Mouse (Mus musculus) bone marrow macrophage, adult 2 months (primary cell): ENCODE data around the gene Syn3. TPM values are rescaled to one million over a fixed set of nuclear protein-coding genes. Genes with fewer than 3 reads are reported as not detected.

ENCODE experiments used
- H3K27ac ChIP-seq: 2 replicates; pipeline ENCODE4 v1.5.1; 2012; ENCODE audit warnings: low read depth, low read length; ENCODE audit not compliant: insufficient read depth
- H3K4me1 ChIP-seq: 2 replicates; pipeline ENCODE4 v1.6.1; 2012; ENCODE audit warnings: low read length; ENCODE audit not compliant: control insufficient read depth, insufficient read depth
- H3K4me3 ChIP-seq: 2 replicates; pipeline ENCODE4 v1.5.1; 2012; ENCODE audit warnings: mild to moderate bottlenecking, low read length, moderate library complexity; ENCODE audit not compliant: insufficient read depth
- CTCF ChIP-seq: IDR thresholded peaks from 2 replicates; pipeline ENCODE4 v1.5.1; 2012; ENCODE audit warnings: low read depth, mild to moderate bottlenecking, low read length, moderate library complexity
- POLR2A ChIP-seq: IDR thresholded peaks from 2 replicates; pipeline ENCODE4 v1.6.1; 2012; ENCODE audit warnings: mild to moderate bottlenecking, low read depth, low read length, borderline replicate concordance
- polyA plus RNA-seq: library from polyadenylated mRNA; stranded (reverse); fragments of >200 nt; gene quantifications from 2 replicates; pipeline ENCODE4 v1.2.4, GENCODE M21; 2012; ENCODE audit not compliant: missing spikeins, insufficient read depth, insufficient read length

Gene Syn3
- polyA plus RNA-seq, 1 experiment = not detected

DNA sequence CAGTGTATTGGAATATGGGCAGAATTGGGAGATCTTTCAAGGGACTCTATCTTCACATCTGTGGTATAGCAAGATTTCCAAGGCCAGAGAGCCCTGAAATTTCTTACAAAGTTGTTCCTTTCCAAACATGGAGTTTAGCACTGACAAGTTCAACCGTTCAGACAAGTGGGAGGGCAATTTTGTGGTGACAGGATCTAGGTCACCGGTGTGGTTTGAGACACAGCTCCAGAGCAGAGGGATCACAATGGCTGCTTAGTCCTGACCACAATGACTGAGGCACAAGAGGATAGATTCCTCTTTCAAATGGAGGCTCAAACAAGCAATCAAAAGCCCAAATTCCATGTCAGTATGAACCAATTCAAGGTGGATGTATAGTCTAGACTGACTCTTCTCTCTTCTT lies 487.5 kb downstream of the Syn3 start:
- H3K4me3 ChIP-seq = no peak overlapping the region
- no peak for TF ChIP-seq CTCF
- no peak for TF ChIP-seq POLR2A
- H3K27ac ChIP-seq = no peak overlapping the region
- H3K4me1 ChIP-seq = 0 out of 2 replicates have a peak, but pooled peaks cover 3% of the 10 kb centered on the region

GRCm38 (mm10) chr10:86010636-86011035 lies 488.1 kb downstream of the Syn3 start:
- 0 out of 2 replicates have a peak, but pooled peaks cover 3% of the 10 kb centered on the region for H3K4me1 ChIP-seq
- TF ChIP-seq POLR2A = no peak
- TF ChIP-seq CTCF = no peak
- H3K4me3 ChIP-seq = no peak overlapping the region
- H3K27ac ChIP-seq = no peak overlapping the region

DNA sequence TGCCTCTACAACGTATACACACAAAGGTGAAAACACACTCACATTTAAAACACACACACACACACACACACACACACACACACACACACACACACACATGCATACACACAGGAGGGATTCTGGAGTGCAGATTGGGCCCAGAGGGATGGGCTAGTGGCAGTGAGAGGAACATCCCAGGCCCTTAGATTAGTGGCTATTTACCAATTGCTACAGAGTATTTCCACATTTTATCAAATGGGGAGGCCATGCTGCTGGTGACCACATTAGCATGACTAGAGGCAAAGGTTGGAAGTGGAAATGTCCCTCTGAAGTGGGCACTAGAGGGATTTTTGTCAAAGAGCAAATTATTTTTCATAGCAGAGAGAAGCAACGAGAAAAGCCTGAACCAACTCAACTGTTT lies 489.0 kb downstream of the Syn3 start:
- Histone ChIP-seq H3K27ac (no peak overlapping the region), H3K4me1 (0 out of 2 replicates have a peak, but pooled peaks cover 3% of the 10 kb centered on the region), H3K4me3 (no peak overlapping the region)
- no peak for TF ChIP-seq POLR2A
- no peak for TF ChIP-seq CTCF

GRCm38 (mm10) chr10:86006455-86006854 lies 492.2 kb downstream of the Syn3 start:
- TF ChIP-seq POLR2A (no peak), CTCF (no peak)
- Histone ChIP-seq H3K4me1 (0 out of 2 replicates have a peak, but pooled peaks cover 3% of the 10 kb centered on the region), H3K4me3 (no peak overlapping the region), H3K27ac (no peak overlapping the region)

Other genes with a start within 250 kb of the Syn3 start
- gene Timp3, start 198.5 kb downstream of the Syn3 start, polyA plus RNA-seq = 1.1 and 3.3 TPM in 2 replicates
- gene Hsp90b1, start 206.6 kb upstream of the Syn3 start, polyA plus RNA-seq = 458 and 473 TPM in 2 replicates
- 0.89 and 1.8 TPM in 2 replicates for gene Ttc41, start 206.9 kb upstream of the Syn3 start, polyA plus RNA-seq